Mouse (Mus musculus): Measurements from ENCODE around the gene Nipal3. TPM values are rescaled to one million over a fixed set of nuclear protein-coding genes. Genes with fewer than 3 reads are reported as not detected.

The Nipal3 gene
- total and polyA plus RNA-seq, 3 experiments: 27.0 to 41.5 (median 35.0) TPM

- Histone ChIP-seq H3K36me3 (ENCODE audit: control insufficient read depth, insufficient read depth, low read length) (no peaks in the 10 kb centered on the region), H3K4me3 (no peak overlapping the region), H3K4me1 (ENCODE audit: control insufficient read depth, insufficient read depth, low read length) (peaks cover 3% of the 10 kb centered on the region), H3K9ac (ENCODE audit: low read depth, low read length) (no peak overlapping the region), H3K27ac (no peak overlapping the region), H3K27me3 (ENCODE audit: control insufficient read depth, insufficient read depth, low read length) (no peaks in the 10 kb centered on the region), H3K79me2 (replicated peaks; ENCODE audit: control insufficient read depth, insufficient read depth, low read length) (no peaks in the 10 kb centered on the region)
- DNase-seq: no peak
- no peak for TF ChIP-seq POLR2A (IDR thresholded peaks at IDR 0.05; ENCODE audit: insufficient read depth, low read depth, low read length)
- no peak for TF ChIP-seq EP300 (IDR thresholded peaks at IDR 0.05; ENCODE audit: insufficient read depth, low read depth, low read length)
- TF ChIP-seq CTCF (IDR thresholded peaks at IDR 0.05): no peak
- intact Hi-C loops (cut with DNase I): no loop called here
- WGBS: 94% methylated on average over 7 of the region's 7 CpGs
Measured at GRCm38 (mm10) chr4:135489256-135489655, 5.6 kb downstream of the Nipal3 start.

DNA sequence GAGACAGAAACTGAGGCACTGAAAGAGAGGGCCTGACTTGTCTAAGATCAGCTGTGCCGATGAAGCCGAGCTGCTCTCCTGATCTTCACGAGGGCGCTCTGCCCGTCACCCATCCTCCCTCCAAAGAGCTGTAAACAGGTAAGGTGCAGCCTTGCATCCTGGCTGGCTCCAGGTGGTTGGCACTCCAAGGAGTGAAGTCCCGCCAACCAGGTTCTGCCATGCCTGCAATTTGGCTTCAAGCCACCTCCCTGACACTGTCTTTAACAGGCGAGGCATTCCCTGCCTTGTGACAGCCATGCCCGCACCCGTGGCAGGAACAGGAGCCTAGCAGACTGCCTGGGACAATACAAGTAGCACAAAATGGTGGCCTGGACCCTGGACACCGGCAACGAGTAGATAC, 8.5 kb downstream of the Nipal3 start:
- H3K79me2 ChIP-seq (replicated peaks; ENCODE audit: control insufficient read depth, insufficient read depth, low read length): no peaks in the 10 kb centered on the region
- DNase-seq: no peak
- no peaks in the 10 kb centered on the region for H3K4me1 ChIP-seq (ENCODE audit: control insufficient read depth, insufficient read depth, low read length)
- H3K9ac ChIP-seq (ENCODE audit: low read depth, low read length): no peak overlapping the region
- WGBS: 91% methylated on average over 11 of the region's 11 CpGs
- TF ChIP-seq CTCF (IDR thresholded peaks at IDR 0.05) (no peak), EP300 (IDR thresholded peaks at IDR 0.05; ENCODE audit: insufficient read depth, low read depth, low read length) (no peak), POLR2A (IDR thresholded peaks at IDR 0.05; ENCODE audit: insufficient read depth, low read depth, low read length) (no peak)
- no peaks in the 10 kb centered on the region for H3K27me3 ChIP-seq (ENCODE audit: control insufficient read depth, insufficient read depth, low read length)
- no peak overlapping the region for H3K4me3 ChIP-seq
- intact Hi-C loops (cut with DNase I): no loop called here
- no peaks in the 10 kb centered on the region for H3K36me3 ChIP-seq (ENCODE audit: control insufficient read depth, insufficient read depth, low read length)
- H3K27ac ChIP-seq: no peak overlapping the region

DNA sequence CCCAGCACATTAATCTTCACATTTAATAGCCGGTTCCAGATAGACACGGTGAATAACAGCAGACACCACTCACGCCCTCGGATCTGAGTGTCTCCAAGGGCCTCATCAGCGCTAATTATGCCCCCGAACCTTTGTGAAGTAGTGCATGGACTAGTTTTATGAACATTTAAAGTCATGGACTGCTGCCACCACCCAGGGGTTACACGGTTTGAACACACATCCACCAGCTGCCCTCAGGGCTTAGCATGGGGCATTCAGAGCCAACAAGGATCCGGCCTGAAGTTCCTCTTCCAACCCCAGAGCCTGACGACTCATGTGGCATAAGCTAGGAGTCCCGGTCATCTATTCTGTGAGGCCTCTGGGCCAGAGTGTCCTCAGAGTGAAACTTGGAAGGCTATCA, 9.8 kb downstream of the Nipal3 start:
- no peak overlapping the region for H3K4me3 ChIP-seq
- 73% methylated on average over 10 of the region's 10 CpGs for WGBS
- no peaks in the 10 kb centered on the region for H3K27me3 ChIP-seq (ENCODE audit: control insufficient read depth, insufficient read depth, low read length)
- no peak for TF ChIP-seq POLR2A (IDR thresholded peaks at IDR 0.05; ENCODE audit: insufficient read depth, low read depth, low read length)
- no peak for TF ChIP-seq EP300 (IDR thresholded peaks at IDR 0.05; ENCODE audit: insufficient read depth, low read depth, low read length)
- TF ChIP-seq CTCF (IDR thresholded peaks at IDR 0.05): no peak
- no peak overlapping the region for H3K9ac ChIP-seq (ENCODE audit: low read depth, low read length)
- H3K79me2 ChIP-seq (replicated peaks; ENCODE audit: control insufficient read depth, insufficient read depth, low read length): no peaks in the 10 kb centered on the region
- intact Hi-C loops (cut with DNase I): no loop called here
- H3K27ac ChIP-seq: no peak overlapping the region
- DNase-seq: no peak
- no peaks in the 10 kb centered on the region for H3K4me1 ChIP-seq (ENCODE audit: control insufficient read depth, insufficient read depth, low read length)
- H3K36me3 ChIP-seq (ENCODE audit: control insufficient read depth, insufficient read depth, low read length): no peaks in the 10 kb centered on the region

- intact Hi-C loops (cut with DNase I): no loop called here
- WGBS: 83% methylated on average over 9 of the region's 9 CpGs
- Histone ChIP-seq H3K4me3 (no peak overlapping the region), H3K79me2 (replicated peaks; ENCODE audit: control insufficient read depth, insufficient read depth, low read length) (no peaks in the 10 kb centered on the region), H3K27ac (no peak overlapping the region), H3K9ac (ENCODE audit: low read depth, low read length) (no peak overlapping the region), H3K36me3 (ENCODE audit: control insufficient read depth, insufficient read depth, low read length) (no peaks in the 10 kb centered on the region), H3K4me1 (ENCODE audit: control insufficient read depth, insufficient read depth, low read length) (no peaks in the 10 kb centered on the region), H3K27me3 (ENCODE audit: control insufficient read depth, insufficient read depth, low read length) (no peaks in the 10 kb centered on the region)
- DNase-seq: no peak
- TF ChIP-seq POLR2A (IDR thresholded peaks at IDR 0.05; ENCODE audit: insufficient read depth, low read depth, low read length) (no peak), EP300 (IDR thresholded peaks at IDR 0.05; ENCODE audit: insufficient read depth, low read depth, low read length) (no peak), CTCF (IDR thresholded peaks at IDR 0.05) (peak; percentile 15; the same call in 1 of the 2 replicates)
Measured at GRCm38 (mm10) chr4:135480370-135480769, 14.5 kb downstream of the Nipal3 start.

GRCm38 (mm10) chr4:135477851-135478250, 17.0 kb downstream of the Nipal3 start:
- WGBS: 87% methylated on average over 10 of the region's 10 CpGs
- H3K27me3 ChIP-seq (ENCODE audit: control insufficient read depth, insufficient read depth, low read length): no peaks in the 10 kb centered on the region

GRCm38 (mm10) chr4:135463406-135463805, 31.4 kb downstream of the Nipal3 start:
- Histone ChIP-seq H3K79me2 (replicated peaks; ENCODE audit: control insufficient read depth, insufficient read depth, low read length) (no peaks in the 10 kb centered on the region), H3K4me3 (no peak overlapping the region), H3K27ac (no peak overlapping the region), H3K27me3 (ENCODE audit: control insufficient read depth, insufficient read depth, low read length) (no peaks in the 10 kb centered on the region), H3K9ac (ENCODE audit: low read depth, low read length) (no peak overlapping the region), H3K36me3 (ENCODE audit: control insufficient read depth, insufficient read depth, low read length) (no peaks in the 10 kb centered on the region), H3K4me1 (ENCODE audit: control insufficient read depth, insufficient read depth, low read length) (no peaks in the 10 kb centered on the region)
- DNase-seq: no peak
- TF ChIP-seq EP300 (IDR thresholded peaks at IDR 0.05; ENCODE audit: insufficient read depth, low read depth, low read length) (no peak), POLR2A (IDR thresholded peaks at IDR 0.05; ENCODE audit: insufficient read depth, low read depth, low read length) (no peak), CTCF (IDR thresholded peaks at IDR 0.05) (no peak)
- 90% methylated on average over 11 of the region's 11 CpGs for WGBS
- intact Hi-C loops (cut with DNase I): no loop called here

More at GRCm38 (mm10) chr4:135477851-135478250, 17.0 kb downstream of the Nipal3 start:
- intact Hi-C loops (cut with DNase I): no loop called here
- Histone ChIP-seq H3K36me3 (ENCODE audit: control insufficient read depth, insufficient read depth, low read length) (no peaks in the 10 kb centered on the region), H3K4me3 (no peak overlapping the region), H3K27ac (no peak overlapping the region), H3K79me2 (replicated peaks; ENCODE audit: control insufficient read depth, insufficient read depth, low read length) (no peaks in the 10 kb centered on the region), H3K4me1 (ENCODE audit: control insufficient read depth, insufficient read depth, low read length) (no peaks in the 10 kb centered on the region), H3K9ac (ENCODE audit: low read depth, low read length) (no peak overlapping the region)
- no peak for DNase-seq
- TF ChIP-seq CTCF (IDR thresholded peaks at IDR 0.05): no peak
- TF ChIP-seq EP300 (IDR thresholded peaks at IDR 0.05; ENCODE audit: insufficient read depth, low read depth, low read length): no peak
- TF ChIP-seq POLR2A (IDR thresholded peaks at IDR 0.05; ENCODE audit: insufficient read depth, low read depth, low read length): no peak

All from heart, adult 2 months (tissue).